Mouse (Mus musculus): ENCODE data around the gene Vip.
A peak's percentile ranks its signal among the peaks of the same experiment; 100 is the strongest.

Gene Vip

DNA sequence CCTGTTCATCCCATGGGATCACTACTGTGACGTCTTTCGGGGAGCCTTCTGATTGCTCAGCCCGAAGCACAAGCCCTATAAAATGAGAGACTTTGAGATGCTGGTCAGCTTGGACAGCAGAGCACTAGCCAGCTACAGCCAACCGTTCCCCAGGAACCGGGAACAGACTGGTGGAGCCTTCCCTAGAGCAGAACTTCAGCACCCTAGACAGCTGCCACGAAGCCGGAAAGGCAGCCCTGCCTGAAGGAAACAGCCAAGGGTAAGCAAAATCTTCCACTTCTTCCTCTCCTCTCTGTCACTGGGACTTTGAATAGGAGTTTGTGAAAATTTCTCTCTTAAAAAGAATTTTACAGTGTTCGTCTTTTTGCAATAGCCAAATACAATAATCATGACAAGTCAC is at the start of gene Vip:
Gene Vip (plus strand): TSS at position 107 of the 400 bp plus-strand sequence.
- no peak within 1 kb of the TSS for H3K4me3 ChIP-seq (replicated peaks; ENCODE audit: low read length)
- H3K27me3 ChIP-seq (ENCODE audit: insufficient read depth, low read length) = no peaks in the 10 kb centered on the region
- H3K4me1 ChIP-seq (replicated peaks; ENCODE audit: low read depth, low read length) = no peaks in the 10 kb centered on the region
- TF ChIP-seq POU5F1 (IDR thresholded peaks at IDR 0.05; ENCODE audit: borderline replicate concordance, low read length) = no peak
- no peak for TF ChIP-seq NANOG (IDR thresholded peaks at IDR 0.05; ENCODE audit: borderline replicate concordance, low read length)
- no peak for TF ChIP-seq CTCF (conservative IDR thresholded peaks at IDR 0.05; ENCODE audit: low read length)
- H3K9me3 ChIP-seq (ENCODE audit: low read length) = no peaks in the 10 kb centered on the region
- no peaks in the 10 kb centered on the region for H3K36me3 ChIP-seq (ENCODE audit: insufficient read depth, low read length)

DNA sequence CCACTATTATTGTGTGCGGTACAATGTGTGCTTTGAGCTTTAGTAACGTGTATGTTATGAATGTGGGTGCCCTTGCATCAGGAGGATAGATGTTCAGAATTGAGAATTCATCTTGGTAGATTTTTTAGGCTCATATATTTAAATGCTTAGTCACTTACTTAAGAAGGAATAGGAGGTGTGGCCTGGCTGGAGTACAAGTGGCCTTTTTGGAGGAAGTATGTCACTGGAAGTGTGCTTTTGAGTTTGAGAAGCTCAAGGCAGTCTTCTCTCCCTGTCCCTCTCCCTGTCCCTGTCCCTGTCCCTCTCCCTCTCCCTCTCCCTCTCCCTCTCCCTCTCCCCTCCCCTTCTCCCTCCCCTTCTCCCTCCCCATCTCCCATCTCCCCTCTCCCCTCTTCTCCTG is 48.0 kb upstream of the Vip start:
- H3K9me3 ChIP-seq (ENCODE audit: low read length) = no peaks in the 10 kb centered on the region
- H3K36me3 ChIP-seq (ENCODE audit: insufficient read depth, low read length) = no peaks in the 10 kb centered on the region
- TF ChIP-seq CTCF (conservative IDR thresholded peaks at IDR 0.05; ENCODE audit: low read length) (no peak), POU5F1 (IDR thresholded peaks at IDR 0.05; ENCODE audit: borderline replicate concordance, low read length) (no peak)
- no peaks in the 10 kb centered on the region for H3K4me1 ChIP-seq (replicated peaks; ENCODE audit: low read depth, low read length)
- H3K27me3 ChIP-seq (ENCODE audit: insufficient read depth, low read length) = no peaks in the 10 kb centered on the region
- H3K4me3 ChIP-seq (replicated peaks; ENCODE audit: low read length) = no peak overlapping the region

DNA sequence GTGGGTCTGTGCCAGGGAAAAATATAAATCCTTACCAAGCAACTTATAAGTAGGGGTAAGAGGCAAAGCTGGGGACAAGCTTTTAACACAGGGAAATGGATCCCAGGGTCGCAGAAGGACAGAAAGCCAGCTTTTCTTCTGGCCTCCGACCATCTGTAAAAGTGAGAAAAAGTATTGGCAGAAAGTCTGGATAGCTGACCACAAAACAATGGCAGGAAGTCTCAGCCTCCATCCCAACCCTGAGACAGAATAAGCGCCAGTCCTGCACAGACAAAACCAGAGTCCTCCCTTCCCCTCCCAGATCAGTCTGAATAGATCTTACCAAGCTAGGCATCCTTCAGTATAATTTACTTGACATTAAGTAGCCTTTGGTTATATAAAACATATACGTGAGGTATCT is 47.0 kb upstream of the Vip start:
- H3K4me1 ChIP-seq (replicated peaks; ENCODE audit: low read depth, low read length) = no peaks in the 10 kb centered on the region
- no peak overlapping the region for H3K4me3 ChIP-seq (replicated peaks; ENCODE audit: low read length)
- TF ChIP-seq CTCF (conservative IDR thresholded peaks at IDR 0.05; ENCODE audit: low read length) (no peak), NANOG (IDR thresholded peaks at IDR 0.05; ENCODE audit: borderline replicate concordance, low read length) (no peak), POU5F1 (IDR thresholded peaks at IDR 0.05; ENCODE audit: borderline replicate concordance, low read length) (no peak)
- H3K27me3 ChIP-seq (ENCODE audit: insufficient read depth, low read length) = no peaks in the 10 kb centered on the region
- H3K36me3 ChIP-seq (ENCODE audit: insufficient read depth, low read length) = no peaks in the 10 kb centered on the region
- no peaks in the 10 kb centered on the region for H3K9me3 ChIP-seq (ENCODE audit: low read length)

DNA sequence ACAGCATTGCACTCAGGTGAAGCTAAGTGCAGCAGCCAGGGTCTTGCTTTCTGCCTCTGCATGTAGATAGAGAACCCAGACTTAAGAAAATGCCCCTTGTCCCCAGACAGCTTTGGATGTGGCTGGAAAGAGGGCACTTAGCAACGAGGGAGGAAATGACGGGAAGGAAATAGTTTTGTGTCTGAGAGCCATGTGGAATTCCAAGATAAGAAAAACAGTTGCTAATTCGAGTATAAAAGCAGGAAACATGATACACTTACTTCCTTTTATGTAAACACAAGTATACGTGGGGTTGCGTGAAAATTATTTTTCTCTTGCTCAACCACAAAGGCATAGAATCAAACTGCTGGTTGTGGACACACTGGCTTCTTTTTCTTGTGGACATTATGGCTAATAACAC is 45.6 kb upstream of the Vip start, which contains the start of gene Myct1:
Gene Myct1 (plus strand): TSS at position 312 of the 400 bp plus-strand sequence.
- Histone ChIP-seq H3K4me1 (replicated peaks; ENCODE audit: low read depth, low read length) (no peaks in the 10 kb centered on the region), H3K36me3 (ENCODE audit: insufficient read depth, low read length) (no peaks in the 10 kb centered on the region), H3K27me3 (ENCODE audit: insufficient read depth, low read length) (no peaks in the 10 kb centered on the region), H3K9me3 (ENCODE audit: low read length) (no peaks in the 10 kb centered on the region), H3K4me3 (replicated peaks; ENCODE audit: low read length) (no peak within 1 kb of the TSS)
- TF ChIP-seq CTCF (conservative IDR thresholded peaks at IDR 0.05; ENCODE audit: low read length) (no peak), NANOG (IDR thresholded peaks at IDR 0.05; ENCODE audit: borderline replicate concordance, low read length) (no peak), POU5F1 (IDR thresholded peaks at IDR 0.05; ENCODE audit: borderline replicate concordance, low read length) (no peak)

DNA sequence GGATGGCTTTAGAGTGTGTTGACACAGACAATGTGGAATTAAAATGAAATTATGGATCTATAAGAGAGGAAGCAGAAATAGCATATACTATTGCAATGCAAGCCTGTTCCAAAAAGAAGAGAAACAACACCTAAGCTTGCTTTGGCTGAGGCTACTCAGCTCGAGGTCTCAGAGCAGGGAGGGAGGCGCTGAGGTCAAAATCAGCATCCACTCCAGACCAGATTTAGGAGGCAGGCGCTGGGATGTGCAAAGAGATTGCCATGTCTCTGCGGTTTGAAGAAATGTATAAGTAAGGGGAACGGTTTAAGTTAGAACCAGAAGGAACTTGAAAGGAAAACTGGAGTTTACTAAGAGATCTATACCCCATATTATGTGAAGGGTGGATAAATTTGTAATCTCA is 44.6 kb upstream of the Vip start:
- Histone ChIP-seq H3K4me1 (replicated peaks; ENCODE audit: low read depth, low read length) (no peaks in the 10 kb centered on the region), H3K36me3 (ENCODE audit: insufficient read depth, low read length) (no peaks in the 10 kb centered on the region), H3K4me3 (replicated peaks; ENCODE audit: low read length) (no peak overlapping the region), H3K9me3 (ENCODE audit: low read length) (no peaks in the 10 kb centered on the region), H3K27me3 (ENCODE audit: insufficient read depth, low read length) (no peaks in the 10 kb centered on the region)
- TF ChIP-seq POU5F1 (IDR thresholded peaks at IDR 0.05; ENCODE audit: borderline replicate concordance, low read length) = no peak
- no peak for TF ChIP-seq NANOG (IDR thresholded peaks at IDR 0.05; ENCODE audit: borderline replicate concordance, low read length)
- no peak for TF ChIP-seq CTCF (conservative IDR thresholded peaks at IDR 0.05; ENCODE audit: low read length)

DNA sequence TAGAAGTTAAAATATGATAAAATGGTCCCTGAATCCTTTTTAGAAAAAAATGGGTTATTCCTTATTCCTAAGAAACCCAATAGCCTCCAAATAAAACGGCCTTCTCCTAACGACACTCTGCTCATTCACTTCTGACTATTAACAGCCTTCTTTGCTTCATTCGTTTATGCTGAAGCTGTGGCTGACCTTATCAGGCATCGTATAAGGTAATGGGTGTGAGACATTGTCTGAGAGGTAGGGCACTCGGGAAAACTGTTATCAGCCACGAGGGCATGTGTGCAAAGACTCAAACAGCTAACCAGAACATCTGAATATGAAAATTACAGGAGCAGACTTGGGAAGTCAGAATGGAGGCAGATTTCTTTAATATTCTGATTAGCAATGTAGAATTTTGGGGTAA is 42.5 kb upstream of the Vip start:
- Histone ChIP-seq H3K4me1 (replicated peaks; ENCODE audit: low read depth, low read length) (no peaks in the 10 kb centered on the region), H3K27me3 (ENCODE audit: insufficient read depth, low read length) (no peaks in the 10 kb centered on the region), H3K9me3 (ENCODE audit: low read length) (no peaks in the 10 kb centered on the region), H3K36me3 (ENCODE audit: insufficient read depth, low read length) (no peaks in the 10 kb centered on the region), H3K4me3 (replicated peaks; ENCODE audit: low read length) (no peak overlapping the region)
- TF ChIP-seq CTCF (conservative IDR thresholded peaks at IDR 0.05; ENCODE audit: low read length) = no peak
- no peak for TF ChIP-seq NANOG (IDR thresholded peaks at IDR 0.05; ENCODE audit: borderline replicate concordance, low read length)
- TF ChIP-seq POU5F1 (IDR thresholded peaks at IDR 0.05; ENCODE audit: borderline replicate concordance, low read length) = no peak

DNA sequence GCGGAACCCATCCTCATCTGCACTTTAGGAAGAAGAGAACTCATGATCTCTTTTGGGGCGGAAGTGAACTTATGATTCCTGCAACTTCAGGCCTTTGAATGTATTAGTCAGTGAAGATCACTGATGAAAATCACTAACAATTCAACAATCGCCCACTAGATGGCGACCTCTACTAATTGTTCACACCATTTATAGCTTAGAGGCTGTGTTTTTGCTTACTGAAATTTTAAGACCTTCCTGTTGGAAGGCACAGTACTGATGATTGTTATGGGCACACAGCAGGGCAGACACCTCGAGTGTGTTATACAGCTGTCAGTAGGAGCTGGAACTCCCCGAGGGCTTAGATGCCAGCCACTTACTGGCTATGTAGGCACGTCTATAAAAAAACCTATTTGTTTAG is 38.9 kb upstream of the Vip start:
- H3K4me3 ChIP-seq (replicated peaks; ENCODE audit: low read length) = no peak overlapping the region
- H3K4me1 ChIP-seq (replicated peaks; ENCODE audit: low read depth, low read length) = peaks cover 3% of the 10 kb centered on the region; the same call in 1 of the 2 replicates
- no peaks in the 10 kb centered on the region for H3K36me3 ChIP-seq (ENCODE audit: insufficient read depth, low read length)
- no peaks in the 10 kb centered on the region for H3K9me3 ChIP-seq (ENCODE audit: low read length)
- TF ChIP-seq NANOG (IDR thresholded peaks at IDR 0.05; ENCODE audit: borderline replicate concordance, low read length) = no peak
- peak; percentile 53 for TF ChIP-seq CTCF (conservative IDR thresholded peaks at IDR 0.05; ENCODE audit: low read length)
- no peak for TF ChIP-seq POU5F1 (IDR thresholded peaks at IDR 0.05; ENCODE audit: borderline replicate concordance, low read length)
- no peaks in the 10 kb centered on the region for H3K27me3 ChIP-seq (ENCODE audit: insufficient read depth, low read length)

DNA sequence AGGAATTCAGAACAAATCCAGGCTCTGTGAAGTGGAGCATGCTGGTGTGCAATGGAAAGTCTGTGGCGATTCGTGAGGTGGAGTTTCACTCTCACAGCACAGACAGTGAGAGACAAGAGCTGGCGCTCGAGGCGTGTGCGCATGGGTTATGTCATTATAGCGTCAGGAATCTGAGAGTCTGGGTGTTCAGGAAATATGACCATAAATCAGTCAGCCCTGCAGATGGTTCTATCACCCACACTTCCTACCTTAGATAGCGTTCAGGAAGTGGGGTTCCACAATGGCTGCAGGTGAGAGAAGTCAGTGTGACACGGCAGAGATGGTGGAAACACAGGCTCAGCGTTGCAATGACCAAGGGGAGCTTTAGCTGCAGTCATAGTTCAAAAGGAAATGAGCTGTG is 35.5 kb upstream of the Vip start:
- no peak for TF ChIP-seq CTCF (conservative IDR thresholded peaks at IDR 0.05; ENCODE audit: low read length)
- TF ChIP-seq NANOG (IDR thresholded peaks at IDR 0.05; ENCODE audit: borderline replicate concordance, low read length) = no peak
- no peak for TF ChIP-seq POU5F1 (IDR thresholded peaks at IDR 0.05; ENCODE audit: borderline replicate concordance, low read length)
- Histone ChIP-seq H3K36me3 (ENCODE audit: insufficient read depth, low read length) (no peaks in the 10 kb centered on the region), H3K4me3 (replicated peaks; ENCODE audit: low read length) (no peak overlapping the region), H3K9me3 (ENCODE audit: low read length) (no peaks in the 10 kb centered on the region), H3K27me3 (ENCODE audit: insufficient read depth, low read length) (no peaks in the 10 kb centered on the region), H3K4me1 (replicated peaks; ENCODE audit: low read depth, low read length) (peaks cover 3% of the 10 kb centered on the region; the same call in 1 of the 2 replicates)

DNA sequence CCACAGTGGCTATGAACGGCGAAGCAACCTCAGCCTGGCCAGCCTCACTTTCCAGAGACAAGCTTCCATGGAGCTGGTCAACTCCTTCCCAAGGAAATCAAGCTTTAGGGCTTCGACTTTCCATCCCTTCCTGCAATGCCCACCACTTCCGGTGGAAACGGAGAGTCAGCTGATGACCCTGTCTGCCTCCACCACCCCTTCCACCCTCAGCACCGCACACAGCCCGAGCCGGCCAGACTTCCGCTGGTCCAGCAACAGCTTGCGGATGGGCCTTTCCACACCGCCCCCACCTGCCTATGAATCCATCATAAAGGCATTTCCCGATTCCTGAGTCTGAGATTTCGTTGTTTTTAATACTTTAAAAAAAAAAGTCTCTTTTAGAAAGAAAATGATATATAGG is 34.6 kb upstream of the Vip start:
- Histone ChIP-seq H3K9me3 (ENCODE audit: low read length) (no peaks in the 10 kb centered on the region), H3K4me1 (replicated peaks; ENCODE audit: low read depth, low read length) (peaks cover 3% of the 10 kb centered on the region; the same call in 1 of the 2 replicates), H3K27me3 (ENCODE audit: insufficient read depth, low read length) (no peaks in the 10 kb centered on the region), H3K36me3 (ENCODE audit: insufficient read depth, low read length) (no peaks in the 10 kb centered on the region), H3K4me3 (replicated peaks; ENCODE audit: low read length) (no peak overlapping the region)
- no peak for TF ChIP-seq CTCF (conservative IDR thresholded peaks at IDR 0.05; ENCODE audit: low read length)
- TF ChIP-seq NANOG (IDR thresholded peaks at IDR 0.05; ENCODE audit: borderline replicate concordance, low read length) = no peak
- no peak for TF ChIP-seq POU5F1 (IDR thresholded peaks at IDR 0.05; ENCODE audit: borderline replicate concordance, low read length)
